Mouse (Mus musculus) left cerebral cortex, adult 8-10 months (tissue): ENCODE results near the gene Brd3. TPM values are rescaled to one million over a fixed set of nuclear protein-coding genes. Genes with fewer than 3 reads are reported as not detected.
"Not testable (repeated sequence)": the region's sequence is repeated elsewhere in the genome, so short reads cannot be mapped to it uniquely, and the experiment has no call there.

Source experiments
- DNase-seq, 2 experiments: peaks; one replicate each; pipeline ENCODE4 v3.0.0; 2022; ENCODE audit warnings: low spot score in 2 of 2
- total RNA-seq, 4 experiments: library from RNA; stranded (reverse); gene quantifications; 2 replicates each; pipeline ENCODE4 v1.2.4; 2022

Brd3 gene
- total RNA-seq, 4 experiments from 2014 or later = 37.6 to 44.5 (median 44.0) TPM

DNA sequence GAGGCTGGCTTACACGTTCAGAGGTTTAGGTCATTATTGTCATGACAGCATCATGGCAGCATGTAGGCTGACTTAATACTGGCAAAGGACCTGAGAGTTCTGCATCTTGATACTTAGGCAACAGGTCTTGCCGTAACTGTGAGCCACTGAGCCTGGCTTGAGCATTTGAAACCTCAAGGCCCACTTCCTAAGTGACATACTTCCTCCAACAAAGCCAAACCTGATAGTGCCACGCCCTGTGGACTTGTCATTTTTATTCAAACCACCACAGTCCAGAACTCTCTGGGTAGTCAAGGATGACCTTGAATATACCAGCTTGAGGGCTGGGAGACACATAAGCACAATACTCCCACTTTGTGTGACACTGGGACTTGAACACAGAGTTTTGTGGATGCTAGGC, 5.4 kb upstream of the Brd3 start:
- DNase-seq = no peak

DNA sequence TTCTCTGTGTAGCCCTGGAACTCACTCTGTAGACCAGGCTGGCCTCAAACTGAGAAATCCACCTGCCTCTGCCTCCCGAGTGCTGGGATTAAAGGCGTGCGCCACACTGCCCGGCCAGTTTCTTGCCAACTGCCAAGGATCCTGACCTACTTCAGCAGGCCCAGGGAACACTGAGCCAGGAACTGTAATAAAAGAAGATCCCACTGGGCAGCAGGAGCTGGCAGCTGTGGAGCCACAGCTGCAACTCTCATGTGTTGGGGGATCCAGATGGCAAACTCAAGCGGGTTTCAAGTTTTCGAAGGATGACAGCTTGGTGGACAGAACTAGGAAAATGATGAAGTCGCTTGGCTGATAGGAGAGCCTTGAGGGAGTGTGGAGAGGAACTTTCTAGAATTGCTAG, 3.2 kb upstream of the Brd3 start:
- DNase-seq = no peak

DNA sequence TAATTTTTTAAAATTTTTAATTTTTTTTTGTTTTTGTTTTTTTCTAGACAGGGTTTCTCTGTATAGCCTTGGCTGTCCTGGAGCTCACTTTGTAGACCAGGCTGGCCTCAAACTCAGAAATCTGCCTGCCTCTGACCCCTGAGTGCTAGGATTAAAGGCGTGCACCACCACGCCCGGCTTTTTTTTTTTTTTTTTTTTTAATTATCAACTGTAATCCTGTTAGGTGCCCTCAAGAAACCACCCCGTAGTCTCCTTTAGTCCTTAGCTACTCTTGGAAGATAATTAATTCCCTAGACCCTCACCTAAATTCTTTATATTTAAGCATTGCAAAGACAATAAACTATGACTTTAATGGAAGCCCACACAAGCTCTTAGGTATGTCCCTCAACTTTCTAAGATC, 804 bp downstream of the Brd3 start:
- not testable (repeated sequence) for DNase-seq

DNA sequence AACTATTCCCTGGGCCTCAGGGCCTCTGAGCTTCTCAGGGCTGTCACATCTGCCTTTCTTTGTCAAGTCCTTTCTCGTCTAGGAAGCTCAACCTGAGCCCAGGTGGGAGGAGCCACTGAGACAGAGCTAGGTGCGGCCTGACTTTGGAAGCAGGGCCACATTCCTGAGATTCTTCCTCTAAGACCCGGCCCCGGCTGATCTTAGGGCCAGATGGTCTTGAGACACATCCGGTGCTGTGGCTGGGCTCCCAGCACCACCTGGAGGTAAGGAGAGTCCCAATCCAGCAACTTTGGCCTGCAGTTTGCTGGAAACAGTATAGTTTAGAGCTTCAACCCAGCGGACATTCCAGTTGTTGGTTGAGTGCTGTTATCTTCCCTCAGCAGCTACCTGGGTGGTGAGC, 1.9 kb downstream of the Brd3 start:
- DNase-seq = no peak

DNA sequence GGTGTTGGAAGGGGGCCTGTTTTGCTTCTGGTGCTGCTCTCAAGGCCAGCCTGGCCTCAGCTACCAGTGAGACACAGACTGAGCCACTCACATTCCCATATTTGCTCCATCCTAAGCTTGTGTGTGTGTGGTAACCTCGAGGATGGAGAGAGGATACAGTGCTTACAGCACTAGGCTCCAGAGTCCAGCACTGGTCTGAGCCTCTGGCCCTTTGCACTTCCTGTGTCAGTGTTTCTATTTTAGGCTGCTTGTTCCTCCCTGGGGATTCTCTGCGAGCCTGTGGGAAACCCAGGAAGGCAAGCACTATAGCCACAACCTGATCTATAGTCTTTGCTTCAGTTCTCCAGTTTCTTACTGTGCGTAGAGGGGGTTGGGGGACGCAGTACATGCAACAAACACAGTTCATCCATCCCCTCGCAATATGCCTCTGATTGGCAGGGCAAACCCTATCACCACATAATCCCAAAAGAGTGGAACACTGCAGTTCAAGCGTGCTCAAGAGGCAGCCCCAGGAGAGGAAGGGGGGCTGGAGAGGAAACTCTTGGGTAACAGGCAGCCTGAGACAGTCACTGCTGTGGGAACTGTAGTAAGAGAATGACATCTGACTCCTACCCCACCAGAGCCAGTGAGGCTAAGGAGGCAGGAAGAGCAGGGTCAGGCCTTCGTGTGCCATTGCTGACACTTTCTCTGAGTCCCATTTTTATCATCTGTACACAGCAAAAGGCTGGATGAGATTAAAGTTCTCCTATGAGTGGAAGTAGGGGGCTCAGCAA, 3.2 kb downstream of the Brd3 start:
- no peak for DNase-seq

DNA sequence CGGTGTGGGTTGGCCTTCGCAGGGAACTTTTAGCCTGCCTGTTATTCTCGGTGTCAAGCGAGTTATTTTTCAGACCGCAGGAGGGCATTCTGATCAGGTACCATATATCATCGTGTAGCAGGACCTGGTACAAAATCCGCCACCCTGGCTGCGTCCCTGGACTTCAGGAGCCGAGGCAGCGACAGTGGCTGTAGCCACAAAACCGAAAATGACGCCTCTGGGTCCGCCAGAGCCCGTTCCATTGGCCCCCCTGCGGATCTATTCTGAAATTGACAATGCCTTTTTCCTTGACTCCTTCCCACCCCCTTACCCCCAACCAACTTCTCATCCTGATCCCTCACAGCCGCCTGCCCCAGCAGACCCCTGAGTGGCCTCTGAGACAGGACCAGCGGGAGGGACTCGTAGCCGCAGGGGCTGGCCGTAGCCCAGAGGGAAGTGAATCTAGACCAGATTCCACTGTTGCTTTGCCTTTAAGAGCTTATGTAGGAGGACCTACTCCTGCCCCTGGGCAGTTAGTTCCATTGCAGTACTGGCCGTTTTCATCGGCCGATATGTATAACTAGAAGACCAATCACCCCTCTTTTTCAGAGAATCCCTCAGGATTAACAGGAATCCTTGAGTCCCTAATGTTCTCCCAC, 11.0 kb downstream of the Brd3 start:
- DNase-seq = no peak

DNA sequence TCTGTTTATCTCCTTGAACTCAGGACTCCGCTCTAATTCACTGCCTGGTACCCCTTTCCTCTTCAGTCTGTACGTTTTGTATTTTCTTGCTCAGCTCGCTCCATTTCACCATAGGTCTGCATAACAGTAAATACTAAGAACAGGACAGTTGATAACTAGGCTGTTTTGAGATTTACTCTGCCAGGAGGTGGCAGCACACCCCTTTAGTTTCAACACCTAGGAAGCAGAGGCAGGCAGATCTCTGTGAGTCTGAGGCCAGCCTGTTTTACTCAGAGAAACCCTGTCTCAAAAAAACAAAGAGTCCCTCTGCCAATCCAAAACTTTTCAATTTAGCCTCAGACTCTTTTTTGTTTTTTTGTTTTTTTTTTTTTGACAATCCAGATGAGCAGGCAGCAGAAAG, 13.5 kb downstream of the Brd3 start:
- no peak for DNase-seq

DNA sequence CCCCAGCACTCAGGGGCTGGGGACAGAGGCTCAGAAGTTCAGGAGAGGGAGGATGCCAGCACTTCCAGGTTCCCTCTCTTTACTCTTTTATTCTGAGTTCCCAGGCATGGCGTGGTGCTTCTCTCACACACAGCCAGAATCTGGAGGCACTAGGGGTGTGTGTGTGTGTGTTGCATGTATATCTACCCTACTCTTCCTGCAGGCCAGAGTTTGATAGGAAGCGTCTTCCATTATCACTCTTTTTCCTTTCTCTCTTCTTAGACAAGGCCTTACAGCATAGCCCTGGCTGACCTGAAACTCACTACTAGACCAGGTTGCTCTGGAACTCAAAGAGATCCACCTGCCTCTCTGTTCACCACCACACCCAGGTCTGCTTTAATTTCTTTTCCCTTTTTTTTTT, 16.5 kb downstream of the Brd3 start:
- DNase-seq = no peak

DNA sequence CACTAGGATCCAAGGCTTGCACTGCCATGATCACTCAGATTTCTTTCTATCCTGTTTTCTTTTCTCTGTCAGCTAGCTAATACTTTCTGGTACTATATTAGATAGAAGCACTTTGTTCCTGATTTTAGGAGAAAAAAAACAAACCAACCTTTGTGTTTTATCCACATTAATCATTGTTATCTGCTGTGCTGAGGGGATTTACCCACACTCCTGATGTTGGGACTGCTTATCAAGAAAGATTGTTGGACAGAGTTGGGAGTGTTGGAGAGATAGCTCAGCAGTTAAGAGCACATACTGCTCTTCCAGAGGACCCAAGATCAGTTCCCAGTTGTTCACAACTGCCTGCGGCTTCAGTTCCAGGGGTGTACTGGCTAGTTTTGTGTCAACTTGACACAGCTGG, 19.1 kb downstream of the Brd3 start:
- DNase-seq = no peak

DNA sequence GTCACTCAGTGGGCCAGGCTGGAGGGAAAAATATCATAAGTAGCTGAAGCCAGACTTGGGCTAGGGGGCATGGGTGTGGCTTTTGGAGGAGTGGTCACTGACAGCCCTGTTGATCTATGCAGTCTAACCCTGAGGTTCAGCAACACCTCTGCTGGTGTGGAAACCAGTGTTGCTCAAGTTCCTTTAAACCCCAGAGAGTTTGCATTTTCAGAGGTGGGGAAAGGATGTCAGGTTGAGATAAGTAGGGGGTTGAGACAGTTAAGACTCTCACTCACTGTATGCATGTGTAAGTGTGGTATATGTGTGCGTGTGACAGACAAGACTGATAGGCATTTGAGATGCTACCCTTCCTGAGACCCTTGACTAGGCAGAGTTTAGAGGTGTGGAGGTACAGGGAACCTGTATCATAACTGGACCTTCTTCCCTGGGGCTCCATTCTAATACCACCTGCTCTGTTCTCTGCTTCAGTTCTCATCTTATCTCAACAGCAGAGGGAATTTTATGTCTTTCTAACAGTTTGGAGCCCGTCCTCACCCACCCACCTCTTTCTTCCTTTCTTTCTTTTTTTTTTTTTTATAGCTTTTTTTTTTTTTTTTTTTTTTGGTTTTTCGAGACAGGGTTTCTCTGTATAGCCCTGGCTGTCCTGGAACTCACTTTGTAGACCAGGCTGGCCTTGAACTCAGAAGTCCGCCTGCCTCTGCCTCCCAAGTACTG, 20.0 kb downstream of the Brd3 start:
- no peak for DNase-seq

DNA sequence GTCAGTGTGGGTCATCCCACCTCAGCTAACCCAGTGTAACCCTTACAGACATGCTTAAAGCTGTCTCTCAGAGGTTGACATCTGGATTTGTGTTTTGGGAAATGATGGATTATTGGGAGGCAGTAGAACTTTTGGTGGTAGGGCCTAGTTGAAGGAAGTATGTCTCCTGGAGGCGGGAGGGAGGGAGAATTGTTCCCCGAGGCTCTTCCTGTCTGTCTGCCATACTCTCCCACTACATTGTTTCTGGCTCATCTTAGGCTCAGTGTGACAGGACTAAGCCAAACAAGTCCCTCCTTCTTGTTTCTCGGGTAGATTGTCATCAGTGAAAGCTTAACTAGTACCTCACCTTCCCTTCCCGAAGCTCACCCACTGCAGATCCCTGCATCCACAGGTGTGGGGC, 20.7 kb downstream of the Brd3 start:
- DNase-seq = no peak

DNA sequence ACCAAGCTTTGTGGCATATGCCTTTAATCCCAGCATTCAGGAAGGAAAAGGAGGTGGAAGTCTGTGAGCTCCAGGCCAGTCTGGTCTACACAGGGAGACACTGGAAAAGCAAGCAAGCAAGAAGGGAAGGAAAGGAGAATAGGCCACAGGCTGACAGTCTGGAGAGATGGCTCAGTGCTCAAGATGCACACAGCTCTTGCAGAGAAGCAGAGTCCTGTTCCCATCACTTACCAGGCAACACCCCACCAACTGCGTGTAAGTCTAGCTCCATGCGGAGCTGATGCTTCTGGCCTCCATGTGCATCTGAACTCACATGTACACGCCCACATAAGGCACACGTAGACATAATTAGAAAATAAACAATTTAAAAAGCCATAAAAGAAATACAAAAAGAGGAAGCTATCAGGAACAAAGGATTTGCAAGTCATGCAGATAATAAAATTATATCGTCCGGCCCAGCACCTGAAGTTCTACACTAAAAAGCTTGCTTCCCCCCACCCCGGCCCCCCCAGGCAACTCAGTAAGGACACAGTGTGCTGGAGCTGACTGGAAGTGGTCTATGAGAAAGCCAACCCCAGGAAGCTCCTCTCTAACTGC, 25.1 kb downstream of the Brd3 start:
- no peak for DNase-seq

DNA sequence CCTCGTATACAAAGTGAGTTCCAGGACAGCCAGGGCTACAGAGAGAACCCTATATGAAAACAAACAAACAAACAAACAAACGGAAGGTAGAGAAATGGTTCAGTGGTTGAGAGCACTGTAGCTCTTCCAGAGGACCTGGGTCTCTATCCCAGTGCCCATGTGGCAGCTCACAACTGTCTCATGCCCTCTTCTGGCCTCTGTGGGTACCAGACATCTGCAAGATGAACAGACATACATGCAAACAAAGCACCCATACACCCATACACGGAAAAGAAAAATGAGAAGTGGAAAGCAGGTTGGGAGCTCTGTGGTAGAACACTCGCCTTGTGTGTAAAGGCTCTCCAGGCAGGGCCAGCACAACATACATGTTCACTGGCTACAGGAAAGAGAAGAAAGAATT, 27.1 kb downstream of the Brd3 start:
- DNase-seq = no peak

DNA sequence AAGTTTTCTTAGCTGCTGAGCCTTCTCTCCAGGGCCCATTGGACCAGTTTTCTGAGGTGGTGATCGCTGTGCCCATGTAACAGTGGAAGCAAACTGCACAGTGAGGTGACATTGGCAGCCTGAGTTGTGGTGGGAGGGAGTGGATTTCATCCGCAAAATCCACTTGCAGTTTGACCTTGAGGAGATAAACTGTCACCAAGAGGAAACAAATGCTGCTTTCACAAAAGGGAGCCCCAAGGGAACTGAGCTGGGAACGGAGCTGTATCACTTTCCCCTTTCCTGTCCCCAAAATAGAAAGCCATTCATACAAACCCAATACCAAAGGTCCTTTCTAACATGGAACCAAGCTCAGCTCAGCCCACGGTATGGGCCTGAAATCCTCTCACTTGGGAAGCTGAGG, 27.6 kb downstream of the Brd3 start:
- DNase-seq = no peak

DNA sequence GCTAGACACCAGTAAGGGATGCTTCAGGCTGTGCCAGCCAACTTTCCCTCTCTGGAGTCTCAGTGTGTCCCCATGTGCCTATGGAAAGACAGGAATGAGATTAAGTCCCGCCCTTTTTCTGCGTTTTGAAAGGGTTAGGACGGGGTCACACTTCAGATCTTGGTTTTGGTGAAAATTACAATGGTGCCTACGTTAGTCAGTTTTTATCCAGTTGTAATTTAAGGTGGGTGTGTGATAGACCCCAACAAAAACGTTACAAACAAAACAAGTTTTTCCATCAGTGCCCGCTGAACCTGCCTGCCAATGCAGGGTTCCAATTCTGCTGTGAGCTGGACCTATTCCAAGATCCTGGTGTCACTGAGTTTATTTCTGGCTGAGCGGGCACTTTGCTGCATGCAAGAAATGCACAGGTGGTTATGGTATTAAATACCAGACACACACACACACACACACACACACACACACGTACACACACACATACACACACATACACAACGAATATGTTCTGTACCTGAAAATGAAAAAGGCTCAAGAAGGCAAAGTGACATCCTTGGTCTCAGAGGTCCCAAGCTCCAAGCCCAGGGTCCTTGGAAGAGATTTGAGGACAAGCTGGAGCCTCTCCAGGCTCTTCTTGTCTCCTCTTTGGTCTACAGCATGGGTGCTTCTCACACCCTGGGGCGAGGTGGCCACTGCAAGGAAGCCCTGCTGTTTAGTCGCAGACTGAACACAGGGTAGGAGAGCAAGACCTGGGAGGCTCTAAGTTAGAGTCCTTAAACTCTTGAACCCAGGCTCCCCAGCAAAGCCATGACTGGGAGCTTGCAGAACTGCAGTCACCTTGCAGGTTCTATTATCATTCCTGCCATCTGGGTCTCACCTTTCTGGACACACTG, 30.9 kb downstream of the Brd3 start:
- no peak for DNase-seq

DNA sequence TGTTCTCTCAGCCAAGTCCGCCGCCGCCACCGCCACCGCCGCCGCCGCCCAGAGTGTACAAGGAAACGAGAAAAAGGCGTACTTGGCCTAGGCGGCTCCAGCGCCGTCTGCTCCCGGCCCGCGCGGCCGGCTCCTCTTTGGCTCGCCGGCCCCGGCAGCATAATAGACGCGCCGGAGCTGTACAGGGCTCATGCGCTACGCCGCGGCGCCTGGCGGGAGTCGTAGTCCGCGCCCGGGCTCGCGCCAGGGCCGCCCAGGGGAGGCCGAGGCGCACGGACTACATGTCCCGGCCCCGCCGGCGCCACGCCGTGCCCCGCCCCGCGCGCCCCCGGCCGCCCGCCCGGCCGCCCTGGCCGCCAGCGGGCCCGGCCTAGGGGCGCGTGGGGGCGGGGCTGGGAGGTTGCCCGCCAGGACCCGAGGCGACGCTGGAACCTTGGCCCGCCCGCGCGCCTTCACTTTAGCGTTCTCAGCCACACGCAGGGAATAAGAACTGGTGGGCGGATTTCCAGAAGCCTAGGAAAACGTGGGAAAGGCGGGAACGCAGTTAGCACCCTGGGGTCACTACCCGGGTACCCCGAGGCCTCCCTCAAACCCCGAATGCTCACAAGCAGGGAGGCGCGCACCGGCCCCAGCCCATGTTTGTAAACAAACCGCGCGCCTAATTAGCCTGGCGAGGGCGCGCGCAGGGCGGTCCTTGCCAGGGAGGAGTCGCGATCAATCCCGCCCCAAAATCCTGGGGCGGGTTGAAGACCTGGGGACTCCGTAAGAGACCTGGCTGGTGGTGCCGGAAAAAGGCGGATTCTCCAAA, 31.8 kb downstream of the Brd3 start:
- DNase-seq = peak; percentile 72 to 94

DNA sequence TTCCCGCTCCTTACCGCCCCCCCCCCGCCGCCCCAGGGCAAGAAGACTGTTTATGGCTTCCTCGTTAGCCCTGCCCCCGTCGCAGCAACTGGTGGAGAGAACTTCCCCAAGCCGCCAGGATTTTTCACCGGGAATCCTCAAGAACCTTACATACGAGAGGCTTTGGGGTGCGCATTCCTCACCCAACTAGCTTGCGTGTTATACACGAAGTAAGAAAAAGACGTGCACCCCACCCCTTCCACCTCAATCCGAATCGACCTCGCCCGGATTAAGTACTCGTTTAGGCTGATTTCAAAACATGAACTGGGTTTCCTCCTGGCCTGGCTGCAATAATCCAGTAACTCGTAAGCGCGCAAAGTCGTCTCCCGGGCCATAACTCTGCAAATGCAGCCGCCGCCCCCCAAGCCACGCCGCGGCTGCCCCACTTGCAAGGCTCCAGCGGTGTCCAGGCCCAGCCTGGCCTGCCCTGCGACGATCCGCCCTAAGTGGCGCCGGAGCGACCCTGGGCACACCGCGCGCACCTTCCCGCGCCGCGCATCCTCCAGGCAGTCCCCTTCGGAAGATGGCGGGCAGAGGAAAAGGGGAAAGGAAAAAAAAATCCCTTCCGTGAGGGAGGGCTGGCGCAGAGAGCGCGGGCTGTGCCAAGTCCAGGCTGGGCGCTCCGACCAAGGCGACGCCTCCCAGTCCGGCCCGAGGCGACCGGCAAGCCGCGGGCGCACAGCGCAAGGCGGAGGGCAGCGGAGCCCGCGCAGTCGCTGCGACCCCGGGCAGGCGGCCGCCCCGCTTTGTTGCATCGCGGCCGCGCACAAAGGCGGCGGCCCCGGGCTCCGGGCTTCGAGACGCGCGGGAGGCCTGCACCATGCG, 32.6 kb downstream of the Brd3 start:
- no peak for DNase-seq

DNA sequence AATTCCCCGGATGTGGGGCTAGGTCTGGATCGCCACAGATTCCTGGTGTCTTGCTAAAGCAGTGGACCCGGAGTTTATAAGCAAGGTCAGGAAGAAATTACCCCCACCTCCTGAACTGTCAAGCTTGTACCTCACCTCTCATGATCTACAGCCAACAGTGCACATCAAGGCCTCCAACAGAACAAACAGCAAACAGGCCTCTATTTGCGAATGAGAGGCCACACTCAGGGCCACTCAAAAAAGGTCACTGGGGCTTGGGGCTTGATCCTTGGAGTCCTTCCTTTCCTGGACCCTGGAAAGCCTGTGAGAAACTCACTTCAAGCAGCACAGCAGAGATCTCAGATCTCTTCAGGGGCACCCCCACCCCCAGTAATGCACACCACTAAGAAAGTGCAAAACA, 33.6 kb downstream of the Brd3 start:
- no peak for DNase-seq

DNA sequence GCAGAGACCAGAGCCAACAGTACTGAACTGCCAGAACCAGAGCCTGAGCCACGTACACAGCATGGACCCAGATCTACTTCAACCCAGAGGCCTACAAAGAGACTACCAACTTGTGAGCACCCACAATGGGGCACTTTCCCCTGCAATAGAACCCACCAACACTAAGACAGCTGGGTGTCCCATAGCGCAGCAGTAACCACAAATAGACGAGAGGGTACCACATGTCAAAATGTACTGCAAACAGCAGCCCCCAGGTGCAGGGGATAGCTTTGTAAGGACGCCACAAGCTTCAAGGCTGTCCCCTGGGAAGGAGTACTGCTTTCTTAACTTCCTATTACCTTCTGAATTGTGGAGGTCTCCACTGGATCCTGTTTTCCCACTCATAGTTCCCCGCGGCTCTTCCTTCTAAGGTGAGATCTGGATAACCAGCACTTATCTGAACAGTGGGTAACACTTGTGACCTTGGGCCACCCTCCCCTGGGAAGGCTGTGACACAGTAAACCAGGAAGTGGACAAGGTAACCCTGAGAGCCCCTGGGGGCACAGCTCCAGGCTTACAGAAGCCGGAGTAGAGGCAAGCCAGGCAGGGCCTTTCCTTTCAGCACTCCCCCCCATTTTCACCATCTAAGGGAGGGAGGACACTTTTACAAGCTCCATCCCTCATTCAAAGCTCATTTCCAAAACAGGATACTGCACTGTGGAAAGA, 34.2 kb downstream of the Brd3 start:
- DNase-seq = no peak
